Mouse (Mus musculus): ENCODE data around the gene Lmna. TPM values are rescaled to one million over a fixed set of nuclear protein-coding genes. Genes with fewer than 3 reads are reported as not detected.

Lmna gene
- polyA plus RNA-seq, 1 experiment from 2014 or later, result 267 TPM

GRCm38 (mm10) chr3:88442488-88442887, 67.3 kb downstream of the Lmna start:
- H3K36me3 ChIP-seq (ENCODE audit: control insufficient read depth, insufficient read depth, low read length), result no peaks in the 10 kb centered on the region; the same call in 1 of the 2 replicates
- H3K4me3 ChIP-seq (ENCODE audit: low read depth, low read length), result no peak overlapping the region
- H3K27ac ChIP-seq (replicated peaks), result peak overlapping the region; percentile 31; the same call in 1 of the 2 replicates
- H3K4me1 ChIP-seq (replicated peaks; ENCODE audit: control insufficient read depth, insufficient read depth), result peaks cover 3% of the 10 kb centered on the region; the same call in 1 of the 2 replicates
- 73% methylated on average over 12 of the region's 12 CpGs for WGBS
- DNase-seq (ENCODE audit: low spot score) (peak; percentile 57), ATAC-seq (ENCODE audit: low FRiP score, low TSS enrichment) (peak; percentile 75)
- TF ChIP-seq EP300 (optimal IDR thresholded peaks at IDR 0.05) (no peak), CTCF (IDR thresholded peaks at IDR 0.05; ENCODE audit: low read depth) (no peak)
- no peaks in the 10 kb centered on the region for H3K27me3 ChIP-seq (ENCODE audit: control insufficient read depth, insufficient read depth, low read length)
- no peaks in the 10 kb centered on the region for H3K9me3 ChIP-seq (ENCODE audit: control insufficient read depth, low read length)
- H3K9ac ChIP-seq (ENCODE audit: low read length), result no peak overlapping the region
- no peak overlapping the region for H3K4me2 ChIP-seq (replicated peaks; ENCODE audit: low read depth)

GRCm38 (mm10) chr3:88440500-88441381, 69.0 kb downstream of the Lmna start:
- Histone ChIP-seq H3K4me2 (replicated peaks; ENCODE audit: low read depth) (no peak overlapping the region), H3K36me3 (ENCODE audit: control insufficient read depth, insufficient read depth, low read length) (peaks cover 3% of the 10 kb centered on the region; the same call in 1 of the 2 replicates), H3K4me3 (ENCODE audit: low read depth, low read length) (no peak overlapping the region), H3K27ac (replicated peaks) (no peak overlapping the region), H3K4me1 (replicated peaks; ENCODE audit: control insufficient read depth, insufficient read depth) (peaks cover 4% of the 10 kb centered on the region; the same call in 1 of the 2 replicates), H3K27me3 (ENCODE audit: control insufficient read depth, insufficient read depth, low read length) (no peaks in the 10 kb centered on the region), H3K9ac (ENCODE audit: low read length) (no peak overlapping the region), H3K9me3 (ENCODE audit: control insufficient read depth, low read length) (no peaks in the 10 kb centered on the region)
- ATAC-seq (ENCODE audit: low FRiP score, low TSS enrichment) (no peak), DNase-seq (ENCODE audit: low spot score) (peak; percentile 53)
- 17% methylated on average over 27 of the region's 27 CpGs for WGBS
- TF ChIP-seq CTCF (IDR thresholded peaks at IDR 0.05; ENCODE audit: low read depth) (peak; percentile 78), EP300 (optimal IDR thresholded peaks at IDR 0.05) (no peak)

- DNase-seq (ENCODE audit: low spot score) (no peak), ATAC-seq (ENCODE audit: low FRiP score, low TSS enrichment) (no peak)
- no peaks in the 10 kb centered on the region for H3K9me3 ChIP-seq (ENCODE audit: control insufficient read depth, low read length)
- H3K36me3 ChIP-seq (ENCODE audit: control insufficient read depth, insufficient read depth, low read length), result peaks cover 3% of the 10 kb centered on the region; the same call in 1 of the 2 replicates
- no peak overlapping the region for H3K4me3 ChIP-seq (ENCODE audit: low read depth, low read length)
- H3K4me1 ChIP-seq (replicated peaks; ENCODE audit: control insufficient read depth, insufficient read depth), result peaks cover 4% of the 10 kb centered on the region; the same call in 1 of the 2 replicates
- no peak overlapping the region for H3K27ac ChIP-seq (replicated peaks)
- no peak overlapping the region for H3K9ac ChIP-seq (ENCODE audit: low read length)
- 70% methylated on average over 4 of the region's 4 CpGs for WGBS
- no peaks in the 10 kb centered on the region for H3K27me3 ChIP-seq (ENCODE audit: control insufficient read depth, insufficient read depth, low read length)
- no peak overlapping the region for H3K4me2 ChIP-seq (replicated peaks; ENCODE audit: low read depth)
- no peak for TF ChIP-seq EP300 (optimal IDR thresholded peaks at IDR 0.05)
- TF ChIP-seq CTCF (IDR thresholded peaks at IDR 0.05; ENCODE audit: low read depth), result no peak
Measured at GRCm38 (mm10) chr3:88439582-88439981, 70.2 kb downstream of the Lmna start.

- H3K36me3 ChIP-seq (ENCODE audit: control insufficient read depth, insufficient read depth, low read length), result peaks cover 3% of the 10 kb centered on the region; the same call in 1 of the 2 replicates
- TF ChIP-seq CTCF (IDR thresholded peaks at IDR 0.05; ENCODE audit: low read depth) (no peak), EP300 (optimal IDR thresholded peaks at IDR 0.05) (no peak)
- H3K4me3 ChIP-seq (ENCODE audit: low read depth, low read length), result no peak overlapping the region
- H3K27me3 ChIP-seq (ENCODE audit: control insufficient read depth, insufficient read depth, low read length), result no peaks in the 10 kb centered on the region
- DNase-seq (ENCODE audit: low spot score) (no peak), ATAC-seq (ENCODE audit: low FRiP score, low TSS enrichment) (no peak)
- WGBS, result 79% methylated on average over 10 of the region's 10 CpGs
- H3K27ac ChIP-seq (replicated peaks), result no peak overlapping the region
- H3K4me2 ChIP-seq (replicated peaks; ENCODE audit: low read depth), result no peak overlapping the region
- H3K9me3 ChIP-seq (ENCODE audit: control insufficient read depth, low read length), result no peaks in the 10 kb centered on the region
- peaks cover 4% of the 10 kb centered on the region; the same call in 1 of the 2 replicates for H3K4me1 ChIP-seq (replicated peaks; ENCODE audit: control insufficient read depth, insufficient read depth)
- no peak overlapping the region for H3K9ac ChIP-seq (ENCODE audit: low read length)
Measured at GRCm38 (mm10) chr3:88437454-88437853, 72.3 kb downstream of the Lmna start.

GRCm38 (mm10) chr3:88436395-88437201, 73.2 kb downstream of the Lmna start:
- peak overlapping the region; percentile 51 for H3K4me2 ChIP-seq (replicated peaks; ENCODE audit: low read depth)
- H3K36me3 ChIP-seq (ENCODE audit: control insufficient read depth, insufficient read depth, low read length), result peaks cover 3% of the 10 kb centered on the region; the same call in 1 of the 2 replicates
- peak overlapping the region; percentile 53 for H3K9ac ChIP-seq (ENCODE audit: low read length)
- no peaks in the 10 kb centered on the region for H3K9me3 ChIP-seq (ENCODE audit: control insufficient read depth, low read length)
- TF ChIP-seq EP300 (optimal IDR thresholded peaks at IDR 0.05) (no peak), CTCF (IDR thresholded peaks at IDR 0.05; ENCODE audit: low read depth) (peak; percentile 62)
- no peaks in the 10 kb centered on the region for H3K27me3 ChIP-seq (ENCODE audit: control insufficient read depth, insufficient read depth, low read length)
- WGBS, result 25% methylated on average over 29 of the region's 29 CpGs
- no peak overlapping the region for H3K27ac ChIP-seq (replicated peaks)
- peak overlapping the region; percentile 10 for H3K4me3 ChIP-seq (ENCODE audit: low read depth, low read length)
- H3K4me1 ChIP-seq (replicated peaks; ENCODE audit: control insufficient read depth, insufficient read depth), result peaks cover 4% of the 10 kb centered on the region; the same call in 1 of the 2 replicates
- DNase-seq (ENCODE audit: low spot score) (peak; percentile 54), ATAC-seq (ENCODE audit: low FRiP score, low TSS enrichment) (peak; percentile 65)

Data from stomach, postnatal 0 days (tissue).